Comparison of ENCODE assay signal across 18 mouse cellular contexts in genomic region chr3:57532991-57533725, GRCm38 (mm10). TPM values are rescaled to one million over a fixed set of nuclear protein-coding genes. Genes with fewer than 3 reads are reported as not detected.
DNase-seq lines count a peak whose midpoint lies in the region; ATAC-seq and TF ChIP-seq lines count a peak whose summit lies in the region.
"Had no signal": no experiment of that assay in that cellular context is flagged by ENCODE, and none has a peak within 500 bp of the region (broad histone marks: within the 10 kb centered on the region; RNA-seq: fewer than 3 reads in every experiment).

No protein-coding gene starts in this region.

- DNase-seq in gastrocnemius, adult 2 months, result no peak
- no peak for DNase-seq in gastrocnemius, postnatal 10 days
- peak; percentile 23 for DNase-seq in ovary, postnatal 36 days (ENCODE audit: low spot score)
- DNase-seq in ovary, postnatal 10 days (ENCODE audit: low spot score), result no peak
- DNase-seq in heart, postnatal 10 days, result peak; percentile 65 to 67
- peak; percentile 64 for DNase-seq in lung, postnatal 25 days (ENCODE audit: low spot score)
- no peak for DNase-seq in urinary bladder, postnatal 10 days (ENCODE audit: low spot score)
- DNase-seq: cerebellum, postnatal 14 days; kidney, adult 18-20 months; kidney, postnatal 25 days; right cerebral cortex, postnatal 4 days; thymus, postnatal 4 days had no signal

- intact Hi-C loops in gastrocnemius, adult 2 months (cut with DNase I), result no loop called here
- intact Hi-C loops in heart, postnatal 10 days (cut with DNase I), result loop anchor here (5.0 kb wide), 1 partner anchor 39 kb away; no protein-coding TSS in a partner anchor

- peak overlapping the region; percentile 69 for H3K27ac ChIP-seq in gastrocnemius, adult 2 months
- no peak overlapping the region for H3K27ac ChIP-seq in intestine, embryonic 16.5 days (ENCODE audit: low read length)
- H3K27ac ChIP-seq: liver, embryonic 12.5 days; midbrain, embryonic 13.5 days; stomach, embryonic 15.5 days had no signal

- no peak for ATAC-seq in intestine, embryonic 16.5 days
- ATAC-seq: activated CD4-positive, CD25-positive, alpha-beta regulatory T cell, adult 4 months; hindbrain, embryonic 16.5 days; liver, embryonic 12.5 days; midbrain, embryonic 13.5 days had no signal

- no peak overlapping the region for H3K9ac ChIP-seq in intestine, embryonic 16.5 days (ENCODE audit: low read depth, low read length)
- H3K9ac ChIP-seq: liver, embryonic 12.5 days; midbrain, embryonic 13.5 days; stomach, embryonic 15.5 days had no signal

- H3K9me3 ChIP-seq in intestine, embryonic 16.5 days (ENCODE audit: control insufficient read depth, low read length), result no peaks in the 10 kb centered on the region
- H3K9me3 ChIP-seq: liver, embryonic 12.5 days; midbrain, embryonic 13.5 days; stomach, embryonic 15.5 days had no signal

- H3K4me2 ChIP-seq in intestine, embryonic 16.5 days (ENCODE audit: low read depth, low read length), result no peak overlapping the region
- H3K4me2 ChIP-seq: liver, embryonic 12.5 days; midbrain, embryonic 13.5 days; stomach, embryonic 15.5 days had no signal

- no peak for TF ChIP-seq CTCF in gastrocnemius, adult 2 months (IDR thresholded peaks at IDR 0.05)

- no peaks in the 10 kb centered on the region for H3K4me1 ChIP-seq in intestine, embryonic 16.5 days (ENCODE audit: control insufficient read depth, insufficient read depth, low read length)
- H3K4me1 ChIP-seq: liver, embryonic 12.5 days had no signal

- 87% methylated on average over 9 of the region's 9 CpGs for WGBS in intestine, embryonic 16.5 days

- no peaks in the 10 kb centered on the region for H3K27me3 ChIP-seq in intestine, embryonic 16.5 days (replicated peaks; ENCODE audit: control insufficient read depth, insufficient read depth, low read length)
- H3K27me3 ChIP-seq: liver, embryonic 12.5 days; midbrain, embryonic 13.5 days; stomach, embryonic 15.5 days had no signal

- no peak overlapping the region for H3K4me3 ChIP-seq in gastrocnemius, adult 2 months
- H3K4me3 ChIP-seq in intestine, embryonic 16.5 days (ENCODE audit: low read length), result no peak overlapping the region
- H3K4me3 ChIP-seq: liver, embryonic 12.5 days; midbrain, embryonic 13.5 days; stomach, embryonic 15.5 days had no signal

- no peaks in the 10 kb centered on the region for H3K36me3 ChIP-seq in intestine, embryonic 16.5 days (ENCODE audit: control insufficient read depth, insufficient read depth, low read length)
- H3K36me3 ChIP-seq: liver, embryonic 12.5 days; midbrain, embryonic 13.5 days; stomach, embryonic 15.5 days had no signal

RNA-seq across cellular contexts. Expression of gene Wwtr1, which starts 42.6 kb away (rescaled TPM):
- total RNA-seq in gastrocnemius, adult 2 months (2021), result 10 to 100 TPM; 22.4 to 31.7 TPM
- 10 to 100 TPM; 49.1 to 52.7 TPM for total RNA-seq in gastrocnemius, postnatal 10 days (2021)
- total RNA-seq in heart, postnatal 10 days (2021), result 10 to 100 TPM; 81.0 to 83.0 TPM
- 13.1 and 13.5 TPM in 2 replicates for polyA plus RNA-seq in intestine, embryonic 16.5 days (2015; fragmentation: Nextera tagmentation; extraction: Ambion mirVana)

Comparison
In these comparisons a context has a peak if more than half of its experiments do, and no peak if none do; other contexts are left out.
1. DNase-seq: peak in ovary, postnatal 36 days (single experiment), heart, postnatal 10 days (2 of 2) and lung, postnatal 25 days (single experiment); none in gastrocnemius, adult 2 months (single experiment), gastrocnemius, postnatal 10 days (single experiment), ovary, postnatal 10 days (single experiment) and urinary bladder, postnatal 10 days (single experiment).